Mouse (Mus musculus) common myeloid progenitor, adult 5-6 weeks (primary cell): Measurements from ENCODE around the gene Glt6d1. TPM values are rescaled to one million over a fixed set of nuclear protein-coding genes. Genes with fewer than 3 reads are reported as not detected.

Source experiments
- ATAC-seq: replicated peaks from 2 replicates; pipeline ENCODE4 v1.8.0; 2016; ENCODE audit warnings: low read depth, mild to moderate bottlenecking, moderate TSS enrichment, inconsistent platforms; ENCODE audit not compliant: poor library complexity, severe bottlenecking
- total RNA-seq: library from RNA; stranded (forward); fragments of 200-1000, 187-1606 nt; gene quantifications from 2 replicates; pipeline ENCODE4 v1.2.3, GENCODE M21; 2017

Glt6d1 gene
- total RNA-seq, 1 experiment from 2014 or later: not detected

DNA sequence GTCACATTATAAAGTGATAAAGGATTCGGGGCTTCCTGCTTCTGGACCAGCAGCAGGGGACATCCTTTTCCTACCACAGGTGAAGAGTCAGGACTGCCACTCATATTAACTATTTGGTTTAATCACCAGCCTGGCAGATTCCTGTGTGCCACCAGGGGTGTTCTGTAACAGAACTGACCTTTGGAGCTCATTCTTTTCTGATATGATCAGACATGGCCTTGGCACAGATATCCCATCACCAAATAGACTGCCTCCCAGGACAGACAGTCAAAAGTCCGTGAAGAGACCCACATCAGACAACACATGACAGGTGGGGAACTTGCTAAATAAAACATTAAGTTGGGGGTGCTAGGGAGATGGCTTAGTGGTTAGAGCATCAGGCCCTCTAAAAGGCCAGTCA, 3.9 kb downstream of the Glt6d1 start:
- no peak for ATAC-seq

DNA sequence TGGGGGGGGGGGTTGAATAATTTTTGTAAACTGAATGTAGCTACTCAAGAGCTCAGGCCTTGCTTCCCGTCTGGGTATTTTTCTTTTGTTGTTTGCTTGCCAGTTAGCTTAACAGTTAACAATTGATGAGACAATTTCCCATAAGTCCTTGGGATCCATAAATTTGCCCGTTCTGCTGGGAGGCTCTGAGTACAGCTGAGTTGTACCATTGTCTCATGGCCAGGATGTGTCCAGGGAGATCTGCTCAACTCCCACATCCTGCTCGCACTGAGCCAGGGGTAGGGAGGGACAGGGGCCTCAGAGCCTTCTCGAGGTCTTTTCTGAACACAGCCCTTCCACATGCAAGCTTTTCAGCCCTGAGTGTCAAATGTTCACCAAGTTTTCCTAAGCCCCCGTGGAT, 17.6 kb downstream of the Glt6d1 start:
- no peak for ATAC-seq

GRCm38 (mm10) chr2:25797635-25798034, 18.0 kb downstream of the Glt6d1 start:
- no peak for ATAC-seq

DNA sequence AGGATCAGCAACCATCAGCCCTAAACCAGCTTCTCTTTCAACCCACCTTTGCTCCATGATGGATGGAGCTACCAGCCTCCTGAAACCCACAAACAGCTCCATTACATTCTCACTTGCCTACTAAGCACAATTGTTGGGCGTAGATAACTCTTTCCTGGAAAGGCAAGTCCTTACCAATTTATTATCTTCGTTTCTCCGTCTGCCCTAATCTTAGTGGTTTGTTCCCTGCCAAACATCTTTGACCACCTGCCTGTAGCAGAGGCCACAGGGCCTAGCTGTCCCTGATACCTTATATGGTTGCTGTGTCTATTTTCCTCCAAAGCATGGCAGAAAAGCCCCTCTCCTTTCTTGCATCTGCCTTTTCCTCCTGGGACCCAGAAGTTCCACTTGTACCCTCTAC, 26.6 kb downstream of the Glt6d1 start:
- no peak for ATAC-seq

DNA sequence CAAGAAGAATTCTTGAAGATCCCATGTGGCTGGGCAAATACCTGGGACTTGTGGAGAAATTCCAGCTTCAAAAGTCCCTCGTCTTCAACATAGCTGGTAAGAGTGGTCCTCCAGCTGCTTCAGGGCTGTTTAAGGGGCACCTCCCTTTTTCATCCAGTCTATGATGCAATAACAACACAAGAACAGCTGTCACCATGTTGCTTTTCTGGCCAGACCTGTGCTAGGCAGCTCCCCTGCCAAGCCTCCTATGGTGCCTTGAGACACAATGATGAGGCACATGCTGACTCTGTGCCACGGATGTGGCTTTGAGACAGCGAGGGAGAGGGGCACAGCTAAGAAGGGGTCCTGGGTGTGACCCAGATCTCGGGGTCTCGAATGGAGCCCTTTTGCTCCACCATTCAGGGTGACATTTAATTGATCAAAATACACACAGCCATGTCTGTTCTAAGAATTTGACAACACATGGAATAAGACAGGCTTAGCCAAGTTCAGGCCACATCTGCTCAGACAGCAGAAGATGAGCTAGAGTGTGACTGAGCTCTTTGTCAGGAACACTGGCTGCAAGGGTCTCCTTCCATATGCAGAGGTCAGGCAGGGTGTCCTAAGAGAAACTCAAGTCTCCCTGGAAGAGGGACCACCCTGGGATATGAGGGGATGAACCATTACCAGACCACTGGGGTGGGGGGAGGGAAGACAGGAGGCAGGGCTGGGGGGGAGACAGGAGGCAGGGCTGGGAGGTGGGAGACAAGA, 29.9 kb downstream of the Glt6d1 start:
- ATAC-seq: no peak

GRCm38 (mm10) chr2:25781957-25782356, 33.7 kb downstream of the Glt6d1 start, which contains the start of gene Gm13539:
TSS of gene Gm13539 (plus strand) at chr2:25782257.
- ATAC-seq: no peak

GRCm38 (mm10) chr2:25780921-25781320, 34.7 kb downstream of the Glt6d1 start:
- ATAC-seq: no peak

DNA sequence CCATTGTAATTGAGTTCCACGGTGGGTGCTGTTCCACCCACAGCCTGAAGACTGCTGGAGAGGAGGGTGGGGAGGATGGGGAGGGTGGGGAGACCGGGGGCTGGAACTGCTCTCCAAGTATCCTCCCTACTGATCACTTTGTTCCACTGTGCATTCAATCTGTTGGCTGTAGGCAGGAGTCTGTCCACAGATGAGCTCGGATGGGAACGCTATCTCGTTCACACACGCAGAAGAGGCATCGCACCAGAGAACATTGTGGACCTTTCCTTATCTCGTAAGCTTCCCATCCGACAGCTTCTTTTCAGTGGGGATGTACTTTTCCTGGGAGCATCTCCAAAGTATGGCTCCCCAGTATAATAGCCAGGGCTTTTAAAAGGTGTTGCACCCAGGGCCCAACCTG, 36.6 kb downstream of the Glt6d1 start:
- no peak for ATAC-seq

- no peak for ATAC-seq
Observed at GRCm38 (mm10) chr2:25776717-25777116, 38.9 kb downstream of the Glt6d1 start, which contains the start of gene Lcn11. TSS of gene Lcn11 (plus strand) at chr2:25777017.

GRCm38 (mm10) chr2:25775991-25776390, 39.7 kb downstream of the Glt6d1 start:
- ATAC-seq: no peak

- no peak for ATAC-seq
Observed at GRCm38 (mm10) chr2:25774640-25775039, 41.0 kb downstream of the Glt6d1 start.

DNA sequence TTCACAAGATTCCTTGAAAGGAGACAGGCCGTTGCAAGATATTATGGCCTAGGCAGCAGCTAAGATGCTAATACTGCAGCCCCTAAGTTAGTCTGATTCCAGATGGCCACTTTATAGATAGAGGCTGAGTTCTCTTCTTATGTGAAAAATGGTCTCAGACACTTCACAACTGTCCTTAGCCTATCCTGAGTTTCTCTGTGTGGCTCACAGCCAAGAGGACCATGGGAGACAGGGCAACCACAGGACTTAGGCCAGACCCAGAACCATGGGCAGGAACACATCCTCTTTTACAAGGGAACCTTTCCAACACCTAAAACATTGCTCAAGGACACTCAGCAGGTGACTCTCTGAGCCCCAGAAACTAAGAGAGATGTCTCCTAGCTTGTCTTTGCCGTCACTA, 42.1 kb downstream of the Glt6d1 start:
- no peak for ATAC-seq

- no peak for ATAC-seq
Observed at GRCm38 (mm10) chr2:25767764-25768163, 47.9 kb downstream of the Glt6d1 start.

- ATAC-seq: no peak
Observed at GRCm38 (mm10) chr2:25765269-25765668, 50.4 kb downstream of the Glt6d1 start, which contains the start of gene Lcn3. TSS of gene Lcn3 (plus strand) at chr2:25765569.

DNA sequence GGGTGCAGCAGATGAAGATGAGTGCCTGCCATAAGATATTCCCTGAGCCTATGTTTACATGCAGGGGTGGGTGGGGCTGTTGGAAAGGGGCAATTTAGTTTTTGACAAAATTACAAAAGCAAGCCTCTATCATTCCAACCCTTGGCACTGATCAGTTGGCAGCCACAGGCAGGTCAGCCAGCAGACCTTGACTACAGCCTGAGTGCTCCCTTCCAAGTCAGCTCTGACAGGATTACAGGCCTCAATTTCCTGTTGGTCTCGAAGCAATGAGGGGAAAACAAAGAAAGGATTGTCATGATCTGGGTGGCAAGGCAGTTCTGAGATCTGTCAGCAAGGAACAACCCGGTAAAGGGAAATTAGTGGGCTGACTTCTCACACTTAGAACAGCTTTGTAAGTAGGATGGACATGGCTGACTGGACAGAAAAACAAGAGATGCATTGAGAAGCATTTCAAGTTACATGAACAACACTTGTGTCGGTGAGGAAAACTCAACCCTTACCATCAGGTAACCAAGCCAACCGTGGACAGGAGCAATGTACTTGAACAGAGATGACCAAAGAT, 57.5 kb downstream of the Glt6d1 start:
- no peak for ATAC-seq

DNA sequence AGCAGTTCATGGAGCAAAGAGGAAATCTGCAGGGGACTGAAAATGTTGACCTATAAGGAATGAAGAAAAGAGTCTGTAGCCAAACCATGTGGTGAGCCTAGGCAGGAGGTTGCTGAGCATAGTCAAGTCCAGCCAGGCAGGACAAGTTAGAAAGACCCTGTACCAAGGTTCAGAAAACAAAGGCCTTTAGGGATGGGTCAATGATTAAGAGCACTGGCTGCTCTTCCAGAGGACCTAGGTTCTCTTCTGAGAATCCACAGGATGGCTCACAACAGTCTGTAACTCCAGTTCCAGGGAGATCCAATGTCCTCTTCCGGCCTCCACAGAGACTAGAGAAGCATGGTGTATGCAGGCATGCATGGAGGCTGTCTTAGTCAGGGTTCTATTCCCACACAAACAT, 61.4 kb downstream of the Glt6d1 start:
- no peak for ATAC-seq

Other genes starting within 250 kb of the Glt6d1 start
- gene Mamdc4, start 241.0 kb downstream of the Glt6d1 start, total RNA-seq: 3.4 TPM in 1 of 2 replicates, not detected in the other
- 33.5 and 40.8 TPM in 2 replicates for gene Phpt1, start 240.6 kb downstream of the Glt6d1 start, total RNA-seq
- 0.55 TPM in 1 of 2 replicates, not detected in the other for gene Ajm1, start 234.1 kb downstream of the Glt6d1 start, total RNA-seq
- 78.2 and 83.9 TPM in 2 replicates for gene Rabl6, start 207.3 kb downstream of the Glt6d1 start, total RNA-seq
- not detected in 2 replicates for gene Ccdc183, start 198.2 kb downstream of the Glt6d1 start, total RNA-seq
- gene Tmem141, start 193.8 kb downstream of the Glt6d1 start, total RNA-seq: 6.4 and 23.9 TPM in 2 replicates
- 1.6 and 2.4 TPM in 2 replicates for gene Fcna, start 187.8 kb downstream of the Glt6d1 start, total RNA-seq
- gene Lcn8, start 162.7 kb downstream of the Glt6d1 start, total RNA-seq: not detected in 2 replicates
- not detected in 2 replicates for gene Lcn5, start 157.9 kb downstream of the Glt6d1 start, total RNA-seq
- gene Lcn6, start 139.1 kb downstream of the Glt6d1 start, total RNA-seq: not detected in 2 replicates
- not detected in 2 replicates for gene Lcn10, start 133.1 kb downstream of the Glt6d1 start, total RNA-seq
- not detected in 2 replicates for gene Obp2a, start 115.8 kb downstream of the Glt6d1 start, total RNA-seq
- gene Bmyc, start 109.1 kb downstream of the Glt6d1 start, total RNA-seq: 7.8 and 9.7 TPM in 2 replicates
- gene Obp2b, start 78.8 kb downstream of the Glt6d1 start, total RNA-seq: not detected in 2 replicates
- not detected in 2 replicates for gene Lcn3, start 50.3 kb downstream of the Glt6d1 start, total RNA-seq
- not detected in 2 replicates for gene Lcn11, start 38.8 kb downstream of the Glt6d1 start, total RNA-seq
- not detected in 2 replicates for gene Gm13539, start 33.6 kb downstream of the Glt6d1 start, total RNA-seq
- gene Lcn9, start 7.3 kb upstream of the Glt6d1 start, total RNA-seq: not detected in 2 replicates
- gene Sohlh1, start 31.4 kb upstream of the Glt6d1 start, total RNA-seq: not detected in 2 replicates
- gene Kcnt1, start 47.9 kb upstream of the Glt6d1 start, total RNA-seq: not detected in 2 replicates
- 46.6 and 58.5 TPM in 2 replicates for gene Camsap1, start 167.4 kb upstream of the Glt6d1 start, total RNA-seq
- 69.9 and 79.7 TPM in 2 replicates for gene Ubac1, start 205.9 kb upstream of the Glt6d1 start, total RNA-seq